14 mouse cellular contexts compared by ENCODE assay signal in the genomic region with DNA sequence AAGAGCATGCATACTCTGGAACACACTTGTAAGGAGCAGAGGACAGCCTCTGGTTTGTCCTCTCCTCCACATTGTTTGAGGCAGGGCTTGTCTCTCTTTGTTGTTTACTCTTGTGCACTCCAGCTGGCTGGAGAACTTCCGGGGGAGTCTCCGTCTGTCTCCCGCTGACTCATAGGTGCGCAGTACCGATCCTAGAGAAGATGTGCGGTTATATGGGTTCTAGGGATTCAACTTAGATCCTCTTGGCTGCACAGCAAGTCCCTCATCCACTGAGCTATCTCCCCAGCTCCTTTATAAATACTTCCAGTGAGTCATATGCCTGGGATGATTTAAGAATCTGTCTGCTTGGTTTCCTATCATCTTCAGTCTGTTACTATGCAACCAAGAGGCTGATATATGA.
DNase-seq lines count a peak whose midpoint lies in the region; ATAC-seq and TF ChIP-seq lines count a peak whose summit lies in the region.
"Had no signal": no experiment of that assay in that cellular context is flagged by ENCODE, and none has a peak within 500 bp of the region (broad histone marks: within the 10 kb centered on the region; RNA-seq: fewer than 3 reads in every experiment).

No protein-coding gene starts in this region.

- ATAC-seq in hindbrain, postnatal 0 days: no peak
- no peak for ATAC-seq in activated CD4-positive, CD25-positive, alpha-beta regulatory T cell, adult 4 months
- ATAC-seq: intestine, postnatal 0 days had no signal

- no peaks in the 10 kb centered on the region for H3K9me3 ChIP-seq in hindbrain, postnatal 0 days (ENCODE audit: low read length)
- H3K9me3 ChIP-seq: embryonic facial prominence, embryonic 13.5 days; forebrain, embryonic 12.5 days; liver, embryonic 13.5 days had no signal

- TF ChIP-seq CTCF in hindbrain, postnatal 0 days (IDR thresholded peaks at IDR 0.05; ENCODE audit: low read depth): no peak

- no peaks in the 10 kb centered on the region for H3K36me3 ChIP-seq in hindbrain, postnatal 0 days (ENCODE audit: insufficient read depth, low read length)
- H3K36me3 ChIP-seq: embryonic facial prominence, embryonic 13.5 days; forebrain, embryonic 12.5 days; liver, embryonic 13.5 days had no signal

- H3K4me2 ChIP-seq in hindbrain, postnatal 0 days (ENCODE audit: low read depth, low read length): no peak overlapping the region
- H3K4me2 ChIP-seq: embryonic facial prominence, embryonic 13.5 days; forebrain, embryonic 12.5 days; liver, embryonic 13.5 days had no signal

- no peak overlapping the region for H3K27ac ChIP-seq in hindbrain, postnatal 0 days
- H3K27ac ChIP-seq: embryonic facial prominence, embryonic 13.5 days; forebrain, embryonic 12.5 days; liver, embryonic 13.5 days; macrophage had no signal

- no peak overlapping the region for H3K9ac ChIP-seq in hindbrain, postnatal 0 days (replicated peaks; ENCODE audit: low read length)
- H3K9ac ChIP-seq: embryonic facial prominence, embryonic 13.5 days; forebrain, embryonic 12.5 days; liver, embryonic 13.5 days had no signal

- H3K4me3 ChIP-seq in hindbrain, postnatal 0 days (ENCODE audit: low read length): no peak overlapping the region
- H3K4me3 ChIP-seq: embryonic facial prominence, embryonic 13.5 days; forebrain, embryonic 12.5 days; liver, embryonic 13.5 days had no signal

- WGBS in hindbrain, postnatal 0 days: 84% methylated on average over 6 of the region's 6 CpGs

- H3K27me3 ChIP-seq in hindbrain, postnatal 0 days (ENCODE audit: insufficient read depth, low read length): no peaks in the 10 kb centered on the region
- H3K27me3 ChIP-seq: embryonic facial prominence, embryonic 13.5 days; forebrain, embryonic 12.5 days; liver, embryonic 13.5 days had no signal

- no peaks in the 10 kb centered on the region for H3K4me1 ChIP-seq in hindbrain, postnatal 0 days (ENCODE audit: insufficient read depth, low read length)
- H3K4me1 ChIP-seq: embryonic facial prominence, embryonic 13.5 days; forebrain, embryonic 12.5 days; liver, embryonic 13.5 days had no signal

- DNase-seq in urinary bladder, postnatal 14 days (ENCODE audit: low spot score): peak; percentile 36
- no peak for DNase-seq in urinary bladder, postnatal 4 days (ENCODE audit: low spot score in 2 of 2)
- DNase-seq in layer of hippocampus, adult 18-20 months (ENCODE audit: low spot score in 2 of 2): peak; percentile 77 to 88
- peak; percentile 31 to 50 for DNase-seq in left cerebral cortex, postnatal 10 days (ENCODE audit: extremely low spot score in 1 of 2, low spot score in 2 of 2)
- DNase-seq in telencephalon, adult 2 months (ENCODE audit: low read depth, low spot score): peak; percentile 95
- DNase-seq in spleen, adult 12 weeks (ENCODE audit: low spot score): no peak
- DNase-seq in hindbrain, postnatal 0 days (ENCODE audit: low spot score): no peak
- DNase-seq: cerebellum, adult 8-10 months; liver, embryonic 13.5 days had no signal

- intact Hi-C loops in left cerebral cortex, postnatal 10 days (cut with DNase I): no loop called here

Comparison
In these comparisons a context has a peak if more than half of its experiments do, and no peak if none do; other contexts are left out.
1. DNase-seq: peak in urinary bladder, postnatal 14 days (single experiment), layer of hippocampus, adult 18-20 months (2 of 2), left cerebral cortex, postnatal 10 days (2 of 2) and telencephalon, adult 2 months (single experiment); none in urinary bladder, postnatal 4 days (0 of 2), spleen, adult 12 weeks (single experiment) and hindbrain, postnatal 0 days (single experiment).